Comparison of ENCODE assay signal across 16 mouse cellular contexts in genomic region chrX:20356309-20356708, GRCm38 (mm10). TPM values are rescaled to one million over a fixed set of nuclear protein-coding genes. Genes with fewer than 3 reads are reported as not detected.
A peak's percentile ranks its signal among the peaks of the same experiment; 100 is the strongest.
DNase-seq lines count a peak whose midpoint lies in the region; ATAC-seq and TF ChIP-seq lines count a peak whose summit lies in the region.
"Had no signal": no experiment of that assay in that cellular context is flagged by ENCODE, and none has a peak within 500 bp of the region (broad histone marks: within the 10 kb centered on the region; RNA-seq: fewer than 3 reads in every experiment).

No protein-coding gene starts in this region.

- H3K4me2 ChIP-seq in liver, embryonic 12.5 days, result no peak overlapping the region
- H3K4me2 ChIP-seq: lung, embryonic 14.5 days; stomach, embryonic 15.5 days had no signal

- H3K27ac ChIP-seq in liver, embryonic 12.5 days, result no peak overlapping the region
- H3K27ac ChIP-seq: stomach, embryonic 15.5 days had no signal

- H3K4me1 ChIP-seq in liver, embryonic 12.5 days, result peaks cover 4% of the 10 kb centered on the region; the same call in 1 of the 2 replicates
- H3K4me1 ChIP-seq in lung, adult 2 months (ENCODE audit: control insufficient read depth, insufficient read depth, low read length), result no peaks in the 10 kb centered on the region
- H3K4me1 ChIP-seq: stomach, embryonic 15.5 days had no signal

- ATAC-seq in liver, embryonic 12.5 days, result peak; percentile 46; the same call in 1 of the 2 replicates
- ATAC-seq: forebrain, postnatal 0 days had no signal

- 24% methylated on average over 3 of the region's 3 CpGs for WGBS in liver, embryonic 12.5 days (ENCODE audit: insufficient replicate concordance)
- WGBS in lung, adult 2 months, result 48% methylated on average over 3 of the region's 3 CpGs

- DNase-seq in layer of hippocampus, adult 11-12 months (ENCODE audit: low spot score), result peak; percentile 2
- no peak for DNase-seq in layer of hippocampus, postnatal 14 days (ENCODE audit: low spot score in 2 of 2)
- DNase-seq in ES-CJ7 (ENCODE audit: low read depth, low spot score) (peak; percentile 76), R1 (ENCODE audit: low read depth, low spot score) (peak; percentile 91)
- no peak for DNase-seq in lung, adult 2 months
- DNase-seq in heart, postnatal 25 days (ENCODE audit: low spot score), result no peak
- no peak for DNase-seq in urinary bladder, adult 18-20 months (ENCODE audit: low spot score in 2 of 2)
- DNase-seq: cerebellum, adult 8-10 months; forebrain, postnatal 0 days; gastrocnemius, postnatal 14 days; heart, postnatal 10 days; kidney, adult 2 months; lung, embryonic 14.5 days had no signal

- no peak overlapping the region for H3K9ac ChIP-seq in liver, embryonic 12.5 days
- H3K9ac ChIP-seq: forebrain, postnatal 0 days; lung, embryonic 14.5 days; stomach, embryonic 15.5 days had no signal

- no peak for TF ChIP-seq CTCF in lung, adult 2 months (IDR thresholded peaks at IDR 0.05; ENCODE audit: insufficient read depth, low read length)

- intact Hi-C loops in heart, postnatal 25 days (cut with DNase I), result no loop called here

- no peak for TF ChIP-seq POLR2A in lung, adult 2 months (IDR thresholded peaks at IDR 0.05; ENCODE audit: borderline replicate concordance, extremely low read depth, low read depth, low read length)

- H3K4me3 ChIP-seq in liver, embryonic 12.5 days, result no peak overlapping the region
- H3K4me3 ChIP-seq in lung, adult 2 months (replicated peaks; ENCODE audit: extremely low read depth, low read depth, low read length), result no peak overlapping the region
- H3K4me3 ChIP-seq: erythroblast, embryonic 14.5 days; stomach, embryonic 15.5 days had no signal

- H3K27me3 ChIP-seq in liver, embryonic 12.5 days (replicated peaks), result no peaks in the 10 kb centered on the region
- H3K27me3 ChIP-seq: stomach, embryonic 15.5 days had no signal

- no peaks in the 10 kb centered on the region for H3K9me3 ChIP-seq in liver, embryonic 12.5 days (replicated peaks)
- H3K9me3 ChIP-seq: stomach, embryonic 15.5 days had no signal

- H3K36me3 ChIP-seq in liver, embryonic 12.5 days, result no peaks in the 10 kb centered on the region
- H3K36me3 ChIP-seq: stomach, embryonic 15.5 days had no signal

RNA-seq across cellular contexts. Expression of gene Rp2, which starts 8.0 kb away (rescaled TPM):
- total RNA-seq in layer of hippocampus, postnatal 14 days (2021), result 10 to 100 TPM; 14.1 to 15.9 TPM
- polyA plus RNA-seq in liver, embryonic 12.5 days (2016; fragmentation: Nextera tagmentation; extraction: Ambion mirVana), result 13.2 TPM in 2 replicates
- 6.9 and 8.1 TPM in 2 replicates for polyA plus RNA-seq in lung, adult 2 months (2012; rRNA removed)
- total RNA-seq in heart, postnatal 25 days (2021), result 10 to 100 TPM; 10.6 TPM

Comparison
In these comparisons a context has a peak if more than half of its experiments do, and no peak if none do; other contexts are left out.
1. DNase-seq: peak in layer of hippocampus, adult 11-12 months (single experiment), ES-CJ7 (single experiment) and R1 (single experiment); none in layer of hippocampus, postnatal 14 days (0 of 2), lung, adult 2 months (single experiment), heart, postnatal 25 days (single experiment) and urinary bladder, adult 18-20 months (0 of 2).